Comparison of ENCODE assay signal across 8 mouse cellular contexts in genomic region chr10:99266025-99266424, GRCm38 (mm10). TPM values are rescaled to one million over a fixed set of nuclear protein-coding genes. Genes with fewer than 3 reads are reported as not detected.
A peak's percentile ranks its signal among the peaks of the same experiment; 100 is the strongest.
DNase-seq lines count a peak whose midpoint lies in the region; ATAC-seq and TF ChIP-seq lines count a peak whose summit lies in the region.

No protein-coding gene starts in this region.

- peak overlapping the region; percentile 97 for H3K9ac ChIP-seq in kidney, embryonic 16.5 days (replicated peaks; ENCODE audit: low read length)
- H3K9ac ChIP-seq in forebrain, embryonic 15.5 days (replicated peaks): peak overlapping the region; percentile 34; the same call in 1 of the 2 replicates
- H3K9ac ChIP-seq in liver, embryonic 12.5 days: peak overlapping the region; percentile 33
- H3K9ac ChIP-seq in stomach, embryonic 14.5 days (replicated peaks; ENCODE audit: low read depth, low read length): 0 out of 2 replicates have a peak overlapping the region, but pooled peaks have one; percentile 57

- H3K27me3 ChIP-seq in kidney, embryonic 16.5 days (ENCODE audit: insufficient read depth, low read length): no peaks in the 10 kb centered on the region
- peaks cover 11% of the 10 kb centered on the region; the same call in 1 of the 2 replicates for H3K27me3 ChIP-seq in forebrain, embryonic 15.5 days
- H3K27me3 ChIP-seq in liver, embryonic 12.5 days (replicated peaks): peaks cover 56% of the 10 kb centered on the region
- H3K27me3 ChIP-seq in stomach, embryonic 14.5 days (ENCODE audit: control insufficient read depth, insufficient read depth, low read length): no peaks in the 10 kb centered on the region

- TF ChIP-seq POLR2A in bone marrow, adult 2 months (IDR thresholded peaks at IDR 0.05; ENCODE audit: borderline replicate concordance, control insufficient read depth, low read depth, low read length): no peak

- no peak for DNase-seq in kidney, postnatal 36 days
- no peak for DNase-seq in thymus, postnatal 25 days
- DNase-seq in thymus, postnatal 10 days (ENCODE audit: low spot score in 2 of 2): no peak

- H3K36me3 ChIP-seq in kidney, embryonic 16.5 days (ENCODE audit: insufficient read depth, low read length): peaks cover 14% of the 10 kb centered on the region
- H3K36me3 ChIP-seq in forebrain, embryonic 15.5 days: no peaks in the 10 kb centered on the region
- 0 out of 2 replicates have a peak, but pooled peaks cover 3% of the 10 kb centered on the region for H3K36me3 ChIP-seq in liver, embryonic 12.5 days
- peaks cover 6% of the 10 kb centered on the region; the same call in 1 of the 2 replicates for H3K36me3 ChIP-seq in stomach, embryonic 14.5 days (ENCODE audit: control insufficient read depth, insufficient read depth, low read length)

- 13% methylated on average over 14 of the region's 14 CpGs for WGBS in kidney, embryonic 16.5 days
- 28% methylated on average over 14 of the region's 14 CpGs for WGBS in bone marrow, adult 2 months
- 18% methylated on average over 14 of the region's 14 CpGs for WGBS in forebrain, embryonic 15.5 days
- 57% methylated on average over 14 of the region's 14 CpGs for WGBS in liver, embryonic 12.5 days (ENCODE audit: insufficient replicate concordance)
- 50% methylated on average over 14 of the region's 14 CpGs for WGBS in stomach, embryonic 14.5 days

- peak overlapping the region; percentile 90 for H3K4me3 ChIP-seq in kidney, embryonic 16.5 days (ENCODE audit: low read length)
- peak overlapping the region; percentile 68 for H3K4me3 ChIP-seq in bone marrow, adult 2 months (replicated peaks; ENCODE audit: control insufficient read depth, low read depth, low read length)
- H3K4me3 ChIP-seq in forebrain, embryonic 15.5 days: peak overlapping the region; percentile 78
- H3K4me3 ChIP-seq in liver, embryonic 12.5 days: peak overlapping the region; percentile 62
- peak overlapping the region; percentile 53 for H3K4me3 ChIP-seq in stomach, embryonic 14.5 days (ENCODE audit: low read depth, low read length)

- H3K27ac ChIP-seq in kidney, embryonic 16.5 days (ENCODE audit: low read length): peak overlapping the region; percentile 100
- peak overlapping the region; percentile 11 for H3K27ac ChIP-seq in bone marrow, adult 2 months (ENCODE audit: control insufficient read depth, insufficient read depth, low read depth, low read length, poor library complexity)
- peak overlapping the region; percentile 93; the same call in 1 of the 2 replicates for H3K27ac ChIP-seq in forebrain, embryonic 15.5 days (replicated peaks)
- H3K27ac ChIP-seq in liver, embryonic 12.5 days: 0 out of 2 replicates have a peak overlapping the region, but pooled peaks have one; percentile 37
- peak overlapping the region; percentile 96; the same call in 1 of the 2 replicates for H3K27ac ChIP-seq in stomach, embryonic 14.5 days (ENCODE audit: low read length)

- no peaks in the 10 kb centered on the region for H3K9me3 ChIP-seq in kidney, embryonic 16.5 days (ENCODE audit: low read length)
- H3K9me3 ChIP-seq in forebrain, embryonic 15.5 days: no peaks in the 10 kb centered on the region
- H3K9me3 ChIP-seq in liver, embryonic 12.5 days (replicated peaks): no peaks in the 10 kb centered on the region
- no peaks in the 10 kb centered on the region for H3K9me3 ChIP-seq in stomach, embryonic 14.5 days (ENCODE audit: control insufficient read depth, low read depth, low read length)

- peak overlapping the region; percentile 85 for H3K4me2 ChIP-seq in kidney, embryonic 16.5 days (replicated peaks; ENCODE audit: low read depth, low read length)
- H3K4me2 ChIP-seq in forebrain, embryonic 15.5 days (replicated peaks): peak overlapping the region; percentile 92
- H3K4me2 ChIP-seq in liver, embryonic 12.5 days: peak overlapping the region; percentile 81
- H3K4me2 ChIP-seq in stomach, embryonic 14.5 days (replicated peaks; ENCODE audit: low read depth, low read length): peak overlapping the region; percentile 76

- peaks cover 54% of the 10 kb centered on the region for H3K4me1 ChIP-seq in kidney, embryonic 16.5 days (ENCODE audit: insufficient read depth, low read length)
- peaks cover 4% of the 10 kb centered on the region for H3K4me1 ChIP-seq in bone marrow, adult 2 months (ENCODE audit: control insufficient read depth, insufficient read depth, low read length)
- peaks cover 54% of the 10 kb centered on the region for H3K4me1 ChIP-seq in forebrain, embryonic 15.5 days
- H3K4me1 ChIP-seq in liver, embryonic 12.5 days: peaks cover 48% of the 10 kb centered on the region
- H3K4me1 ChIP-seq in stomach, embryonic 14.5 days (ENCODE audit: control insufficient read depth, insufficient read depth, low read length): peaks cover 20% of the 10 kb centered on the region

- ATAC-seq in kidney, embryonic 16.5 days (ENCODE audit: low FRiP score, low TSS enrichment): no peak
- ATAC-seq in forebrain, embryonic 15.5 days (replicated peaks): no peak
- no peak for ATAC-seq in liver, embryonic 12.5 days
- ATAC-seq in stomach, embryonic 14.5 days (ENCODE audit: insufficient number of reproducible peaks, insufficient read depth, low FRiP score, low read depth): no peak

- TF ChIP-seq CTCF in bone marrow, adult 2 months (IDR thresholded peaks at IDR 0.05; ENCODE audit: control insufficient read depth, insufficient read depth, low read length): no peak

RNA-seq across cellular contexts. Expression of gene Dusp6, which starts 3.0 kb away (rescaled TPM):
- 87.9 and 95.9 TPM in 2 replicates for polyA plus RNA-seq in kidney, embryonic 16.5 days (2015; fragmentation: Nextera tagmentation; extraction: Ambion mirVana)
- 19.3 and 43.1 TPM in 2 replicates for polyA plus RNA-seq in bone marrow, adult 2 months (2011; ENCODE audit: insufficient read depth, insufficient read length, low replicate concordance, missing spikeins)
- 33.3 and 36.4 TPM in 2 replicates for polyA plus RNA-seq in forebrain, embryonic 15.5 days (2015; fragmentation: Nextera tagmentation; extraction: Ambion mirVana)
- polyA plus RNA-seq in liver, embryonic 12.5 days (2016; fragmentation: Nextera tagmentation; extraction: Ambion mirVana): 17.9 and 18.7 TPM in 2 replicates
- polyA plus RNA-seq in stomach, embryonic 14.5 days (2014; fragmentation: Nextera tagmentation; extraction: Ambion mirVana): 41.2 and 41.8 TPM in 2 replicates

Comparison
In these comparisons a context has a peak if more than half of its experiments do, and no peak if none do; other contexts are left out.
1. H3K27ac ChIP-seq: peak in every context shown above with its lines; median percentile 100 in kidney, embryonic 16.5 days; 96 in stomach, embryonic 14.5 days; 93 in forebrain, embryonic 15.5 days; 37 in liver, embryonic 12.5 days; 11 in bone marrow, adult 2 months.
2. H3K9ac ChIP-seq: peak in every context shown above with its lines; median percentile 97 in kidney, embryonic 16.5 days; 57 in stomach, embryonic 14.5 days; 34 in forebrain, embryonic 15.5 days; 33 in liver, embryonic 12.5 days.